Mouse (Mus musculus): ENCODE measurements around the gene Ltbp3.

DNA sequence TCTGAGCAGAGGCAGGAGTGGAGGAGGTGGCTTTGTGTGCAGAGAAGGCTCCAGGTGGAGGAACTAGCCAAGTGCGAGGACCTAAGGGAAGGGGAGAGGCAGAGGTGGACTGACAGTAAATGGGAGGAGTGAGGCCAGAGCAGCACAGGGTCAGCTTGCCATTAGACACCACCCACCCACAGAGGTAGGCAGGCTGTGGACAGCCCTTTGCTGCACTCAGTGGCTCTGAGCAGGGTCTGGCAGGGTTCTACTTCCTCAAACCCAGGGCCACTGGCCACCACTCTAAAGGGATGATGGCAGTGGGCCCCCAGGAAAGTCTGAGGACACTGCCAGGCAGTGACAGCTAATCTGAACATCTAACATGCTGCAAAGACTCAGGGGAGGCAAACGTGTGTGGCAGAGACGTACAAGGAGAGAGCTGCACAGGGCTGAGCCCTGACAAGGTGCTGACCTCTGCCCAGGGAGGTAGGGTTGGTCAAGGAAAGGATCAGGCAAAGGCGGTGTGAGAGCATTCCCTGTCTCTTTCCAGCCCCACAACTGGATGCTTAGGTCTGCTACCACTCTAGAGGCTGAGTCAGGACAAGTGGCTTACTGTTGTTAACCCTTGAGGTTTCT is 16.7 kb upstream of the Ltbp3 start:
- TF ChIP-seq CTCF (IDR thresholded peaks at IDR 0.05; ENCODE audit: insufficient read depth, low read length) (no peak), POLR2A (IDR thresholded peaks at IDR 0.05; ENCODE audit: borderline replicate concordance, extremely low read depth, low read depth, low read length) (no peak)
